Comparison of ENCODE assay signal across 24 mouse cellular contexts in genomic region chr4:138998611-138999010, GRCm38 (mm10). TPM values are rescaled to one million over a fixed set of nuclear protein-coding genes. Genes with fewer than 3 reads are reported as not detected.
DNase-seq lines count a peak whose midpoint lies in the region.
"Had no signal": no experiment of that assay in that cellular context is flagged by ENCODE, and none has a peak within 500 bp of the region (broad histone marks: within the 10 kb centered on the region; RNA-seq: fewer than 3 reads in every experiment).

No protein-coding gene starts in this region.

- peak; percentile 39 to 69 for DNase-seq in frontal cortex, adult 2 months (ENCODE audit: extremely low spot score in 1 of 2, low spot score in 1 of 2)
- DNase-seq in frontal cortex, postnatal 14 days (ENCODE audit: low spot score in 2 of 2) = no peak
- peak; percentile 22 for DNase-seq in right cerebral cortex, postnatal 25 days
- no peak for DNase-seq in right cerebral cortex, postnatal 4 days
- peak; percentile 58 to 63 for DNase-seq in left cerebral cortex, adult 9 months (ENCODE audit: low spot score in 2 of 2)
- peak; percentile 50 for DNase-seq in telencephalon, adult 2 months (ENCODE audit: low read depth, low spot score)
- no peak for DNase-seq in spleen, adult 12 weeks (ENCODE audit: low spot score)
- DNase-seq in thymus, postnatal 0 days (ENCODE audit: low spot score) = no peak
- DNase-seq: adrenal gland, postnatal 25 days; cerebellum, adult 9-11 months; gastrocnemius, postnatal 25 days; kidney, adult 9 months; kidney, postnatal 25 days; layer of hippocampus, postnatal 36 days; lung, postnatal 4 days; midbrain, embryonic 14.5 days; spleen, adult 18-20 months; thymus, postnatal 4 days had no signal

RNA-seq across cellular contexts. Expression of gene Tmco4, which starts 25.9 kb away (rescaled TPM):
- 3.3 and 3.4 TPM in 2 replicates for polyA plus RNA-seq in frontal cortex, adult 2 months (2012; rRNA removed)
- polyA plus RNA-seq in thymus, postnatal 0 days (2015; fragmentation: Nextera tagmentation; extraction: Ambion mirVana) = 10.7 and 11.4 TPM in 2 replicates

RNA-seq across cellular contexts. Expression of gene Rnf186, which starts 31.7 kb away (rescaled TPM):
- polyA plus RNA-seq in frontal cortex, adult 2 months (2012; rRNA removed) = not detected in 2 replicates
- 0.61 and 1.1 TPM in 2 replicates for polyA plus RNA-seq in thymus, postnatal 0 days (2015; fragmentation: Nextera tagmentation; extraction: Ambion mirVana)
- polyA plus RNA-seq: embryonic facial prominence, embryonic 11.5 days; forebrain, embryonic 12.5 days; heart, embryonic 14.5 days; hindbrain, embryonic 12.5 days; limb, embryonic 14.5 days; midbrain, embryonic 14.5 days; neural tube, embryonic 11.5 days had no signal

Comparison
In these comparisons a context has a peak if more than half of its experiments do, and no peak if none do; other contexts are left out.
1. DNase-seq: peak in frontal cortex, adult 2 months (2 of 2), right cerebral cortex, postnatal 25 days (single experiment), left cerebral cortex, adult 9 months (2 of 2) and telencephalon, adult 2 months (single experiment); none in frontal cortex, postnatal 14 days (0 of 2), right cerebral cortex, postnatal 4 days (single experiment), spleen, adult 12 weeks (single experiment) and thymus, postnatal 0 days (single experiment).